Mouse (Mus musculus): ENCODE data around the gene Hoxc4.

- TF ChIP-seq HCFC1 (IDR thresholded peaks at IDR 0.05; ENCODE audit: borderline replicate concordance, insufficient read depth, low read length): no peak
- TF ChIP-seq MAFK (IDR thresholded peaks at IDR 0.05; ENCODE audit: insufficient read depth, low read depth, low read length): no peak
- no peak for TF ChIP-seq ZC3H11A (IDR thresholded peaks at IDR 0.05; ENCODE audit: borderline replicate concordance, low read depth, low read length)
- no peak for TF ChIP-seq CHD2 (IDR thresholded peaks at IDR 0.05; ENCODE audit: low read depth, low read length)
- no peak for TF ChIP-seq ZNF384 (IDR thresholded peaks at IDR 0.05; ENCODE audit: low read depth, low read length)
Observed at GRCm38 (mm10) chr15:103082622-103083021, 63.9 kb downstream of the Hoxc4 start.
